Mouse (Mus musculus) ovary, postnatal 36 days (tissue): ENCODE measurements around the gene Hook2.

ENCODE experiments used
- DNase-seq: peaks from one replicate; pipeline ENCODE4 v3.0.0; 2022; ENCODE audit warnings: low spot score, mixed read lengths

The Hook2 gene

GRCm38 (mm10) chr8:84990349-84990748, at the start of gene Hook2:
Hook2 (plus strand) TSS chr8:84990603.
- DNase-seq, result peak; percentile 95

- no peak for DNase-seq
Observed at GRCm38 (mm10) chr8:84943699-84944098, 46.7 kb upstream of the Hook2 start.

GRCm38 (mm10) chr8:84944478-84945160, 45.8 kb upstream of the Hook2 start:
- DNase-seq, result no peak

- DNase-seq, result no peak
Observed at GRCm38 (mm10) chr8:84945235-84945632, 45.2 kb upstream of the Hook2 start.

- no peak for DNase-seq
Observed at GRCm38 (mm10) chr8:84945633-84946527, 44.5 kb upstream of the Hook2 start.

- no peak for DNase-seq
Observed at GRCm38 (mm10) chr8:84946528-84947240, 43.7 kb upstream of the Hook2 start, which contains the start of gene Rtbdn. Rtbdn (plus strand) TSS chr8:84946991.

GRCm38 (mm10) chr8:84947241-84947545, 43.2 kb upstream of the Hook2 start:
- DNase-seq, result peak; percentile 53

- DNase-seq, result no peak
Observed at GRCm38 (mm10) chr8:84949753-84950152, 40.6 kb upstream of the Hook2 start.

GRCm38 (mm10) chr8:84952612-84953255, 37.7 kb upstream of the Hook2 start:
- peak; percentile 53 for DNase-seq

- DNase-seq, result no peak
Observed at GRCm38 (mm10) chr8:84956768-84957167, 33.6 kb upstream of the Hook2 start.

GRCm38 (mm10) chr8:84959811-84960210, 30.6 kb upstream of the Hook2 start:
- DNase-seq, result no peak

GRCm38 (mm10) chr8:84963952-84964351, 26.5 kb upstream of the Hook2 start:
- no peak for DNase-seq

- DNase-seq, result peak; percentile 91
Observed at GRCm38 (mm10) chr8:84965731-84966291, 24.6 kb upstream of the Hook2 start.

GRCm38 (mm10) chr8:84966603-84967002, 23.8 kb upstream of the Hook2 start:
- no peak for DNase-seq

- DNase-seq, result no peak
Observed at GRCm38 (mm10) chr8:84967532-84968304, 22.7 kb upstream of the Hook2 start.

GRCm38 (mm10) chr8:84968650-84969049, 21.8 kb upstream of the Hook2 start:
- no peak for DNase-seq

GRCm38 (mm10) chr8:84969241-84970134, 20.9 kb upstream of the Hook2 start, which contains the start of the genes Gm49661, Prdx2 and Rnaseh2a:
Gm49661 (minus strand) TSS chr8:84969433.
Prdx2 (plus strand) TSS chr8:84969587.
Rnaseh2a (minus strand) TSS chr8:84969767.
- peak; percentile 81 for DNase-seq

- DNase-seq, result no peak
Observed at GRCm38 (mm10) chr8:84970135-84970790, 20.1 kb upstream of the Hook2 start.

GRCm38 (mm10) chr8:84970913-84971312, 19.5 kb upstream of the Hook2 start:
- DNase-seq, result no peak
